Mouse (Mus musculus): Measurements from ENCODE around the gene Kifc3. TPM values are rescaled to one million over a fixed set of nuclear protein-coding genes. Genes with fewer than 3 reads are reported as not detected.

Gene Kifc3
- total and polyA plus RNA-seq, 3 experiments = 0.16 TPM; not detected in 2

DNA sequence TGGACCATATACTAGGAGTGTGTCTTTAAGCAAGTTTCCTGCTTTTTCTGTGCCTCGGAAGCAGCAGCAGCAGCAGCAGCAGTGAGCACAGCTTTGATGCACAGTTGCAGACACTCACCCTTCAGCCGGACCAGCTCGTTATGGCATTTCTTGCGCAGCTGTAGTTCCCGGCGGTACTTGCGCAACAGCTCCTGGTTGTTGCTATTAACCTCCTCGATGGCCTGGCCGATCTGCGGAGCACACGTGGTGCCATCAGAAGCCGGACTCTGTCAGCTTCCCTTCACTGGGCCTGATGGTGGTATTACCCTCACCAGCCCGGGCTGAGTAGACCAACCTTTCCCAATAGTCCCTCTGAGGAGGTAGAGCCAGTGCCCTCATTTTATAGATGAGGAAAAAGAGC lies 95.3 kb downstream of the Kifc3 start:
- ATAC-seq (ENCODE audit: extremely low read depth, insufficient number of reproducible peaks, low FRiP score, poor library complexity, severe bottlenecking) = no peak
- Histone ChIP-seq H3K9me3 (replicated peaks) (no peaks in the 10 kb centered on the region), H3K36me3 (replicated peaks) (no peaks in the 10 kb centered on the region), H3K4me1 (ENCODE audit: insufficient read depth, low read depth, low read length) (no peaks in the 10 kb centered on the region), H3K27me3 (ENCODE audit: insufficient read depth, low read length) (peaks cover 30% of the 10 kb centered on the region), H3K4me3 (ENCODE audit: low read depth, low read length) (no peak overlapping the region)
- no peak for DNase-seq (ENCODE audit: low spot score)
- TF ChIP-seq POLR2AphosphoS5 (IDR thresholded peaks at IDR 0.05; ENCODE audit: insufficient replicate concordance, low read depth, low read length) (no peak), TAL1 (conservative IDR thresholded peaks at IDR 0.05; ENCODE audit: low read depth, low read length) (no peak), CTCF (IDR thresholded peaks at IDR 0.05; ENCODE audit: low read depth, low read length) (no peak), GATA1 (IDR thresholded peaks at IDR 0.05; ENCODE audit: borderline replicate concordance, low read length) (no peak), GATA2 (IDR thresholded peaks at IDR 0.05; ENCODE audit: borderline replicate concordance, low read depth, low read length) (no peak)

DNA sequence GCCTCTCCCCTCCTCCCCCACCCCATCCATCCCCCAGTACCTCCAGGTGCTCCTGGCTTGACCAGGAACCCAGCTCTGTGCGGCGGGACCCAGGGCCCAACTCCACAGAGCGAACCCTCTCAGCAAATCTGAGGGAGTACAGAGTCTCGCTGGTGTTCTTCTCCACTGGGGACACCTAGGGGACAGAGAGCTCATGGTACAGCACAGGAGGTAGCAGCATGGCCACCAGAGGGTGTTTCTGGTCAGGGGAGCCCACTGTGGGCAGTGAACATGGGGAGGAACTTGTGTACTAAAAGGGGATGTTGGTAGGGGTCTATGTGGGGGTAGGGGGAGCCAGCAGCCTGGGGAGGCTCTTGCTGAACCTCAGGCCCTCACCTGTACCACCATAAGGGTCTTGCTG lies 100.6 kb downstream of the Kifc3 start:
- no peak for TF ChIP-seq CTCF (IDR thresholded peaks at IDR 0.05; ENCODE audit: low read depth, low read length)
- no peak for TF ChIP-seq GATA1 (IDR thresholded peaks at IDR 0.05; ENCODE audit: borderline replicate concordance, low read length)
- no peak for TF ChIP-seq TAL1 (conservative IDR thresholded peaks at IDR 0.05; ENCODE audit: low read depth, low read length)
- no peak for TF ChIP-seq POLR2AphosphoS5 (IDR thresholded peaks at IDR 0.05; ENCODE audit: insufficient replicate concordance, low read depth, low read length)
- no peak for DNase-seq (ENCODE audit: low spot score)
- H3K27me3 ChIP-seq (ENCODE audit: insufficient read depth, low read length) = peaks cover 15% of the 10 kb centered on the region; the same call in 1 of the 2 replicates
- H3K9me3 ChIP-seq (replicated peaks) = no peaks in the 10 kb centered on the region
- no peak for ATAC-seq (ENCODE audit: extremely low read depth, insufficient number of reproducible peaks, low FRiP score, poor library complexity, severe bottlenecking)
- H3K4me1 ChIP-seq (ENCODE audit: insufficient read depth, low read depth, low read length) = no peaks in the 10 kb centered on the region
- no peak overlapping the region for H3K4me3 ChIP-seq (ENCODE audit: low read depth, low read length)
- H3K36me3 ChIP-seq (replicated peaks) = peaks cover 26% of the 10 kb centered on the region

GRCm38 (mm10) chr8:95099009-95099408 lies 103.6 kb downstream of the Kifc3 start:
- TF ChIP-seq GATA2 (IDR thresholded peaks at IDR 0.05; ENCODE audit: borderline replicate concordance, low read depth, low read length) (no peak), CTCF (IDR thresholded peaks at IDR 0.05; ENCODE audit: low read depth, low read length) (peak; percentile 81)
- no peaks in the 10 kb centered on the region; the same call in 1 of the 2 replicates for H3K4me1 ChIP-seq (ENCODE audit: insufficient read depth, low read depth, low read length)
- peaks cover 9% of the 10 kb centered on the region; the same call in 1 of the 2 replicates for H3K27me3 ChIP-seq (ENCODE audit: insufficient read depth, low read length)
- no peak overlapping the region for H3K4me3 ChIP-seq (ENCODE audit: low read depth, low read length)
- DNase-seq (ENCODE audit: low spot score) (peak; percentile 66), ATAC-seq (ENCODE audit: extremely low read depth, insufficient number of reproducible peaks, low FRiP score, poor library complexity, severe bottlenecking) (peak; percentile 57)
- H3K36me3 ChIP-seq (replicated peaks) = peaks cover 56% of the 10 kb centered on the region
- no peaks in the 10 kb centered on the region for H3K9me3 ChIP-seq (replicated peaks)

- TF ChIP-seq POLR2AphosphoS5 (IDR thresholded peaks at IDR 0.05; ENCODE audit: insufficient replicate concordance, low read depth, low read length) = no peak
- TF ChIP-seq TAL1 (conservative IDR thresholded peaks at IDR 0.05; ENCODE audit: low read depth, low read length) = no peak
- TF ChIP-seq GATA1 (IDR thresholded peaks at IDR 0.05; ENCODE audit: borderline replicate concordance, low read length) = no peak
- TF ChIP-seq GATA2 (IDR thresholded peaks at IDR 0.05; ENCODE audit: borderline replicate concordance, low read depth, low read length) = no peak
- no peak for TF ChIP-seq CTCF (IDR thresholded peaks at IDR 0.05; ENCODE audit: low read depth, low read length)
- DNase-seq (ENCODE audit: low spot score) (no peak), ATAC-seq (ENCODE audit: extremely low read depth, insufficient number of reproducible peaks, low FRiP score, poor library complexity, severe bottlenecking) (no peak)
- H3K9me3 ChIP-seq (replicated peaks) = no peaks in the 10 kb centered on the region
- no peaks in the 10 kb centered on the region for H3K27me3 ChIP-seq (ENCODE audit: insufficient read depth, low read length)
- peaks cover 99% of the 10 kb centered on the region for H3K36me3 ChIP-seq (replicated peaks)
- no peaks in the 10 kb centered on the region; the same call in 1 of the 2 replicates for H3K4me1 ChIP-seq (ENCODE audit: insufficient read depth, low read depth, low read length)
- no peak overlapping the region for H3K4me3 ChIP-seq (ENCODE audit: low read depth, low read length)
These were observed 109.0 kb downstream of the Kifc3 start for GRCm38 (mm10) chr8:95093574-95093973.

DNA sequence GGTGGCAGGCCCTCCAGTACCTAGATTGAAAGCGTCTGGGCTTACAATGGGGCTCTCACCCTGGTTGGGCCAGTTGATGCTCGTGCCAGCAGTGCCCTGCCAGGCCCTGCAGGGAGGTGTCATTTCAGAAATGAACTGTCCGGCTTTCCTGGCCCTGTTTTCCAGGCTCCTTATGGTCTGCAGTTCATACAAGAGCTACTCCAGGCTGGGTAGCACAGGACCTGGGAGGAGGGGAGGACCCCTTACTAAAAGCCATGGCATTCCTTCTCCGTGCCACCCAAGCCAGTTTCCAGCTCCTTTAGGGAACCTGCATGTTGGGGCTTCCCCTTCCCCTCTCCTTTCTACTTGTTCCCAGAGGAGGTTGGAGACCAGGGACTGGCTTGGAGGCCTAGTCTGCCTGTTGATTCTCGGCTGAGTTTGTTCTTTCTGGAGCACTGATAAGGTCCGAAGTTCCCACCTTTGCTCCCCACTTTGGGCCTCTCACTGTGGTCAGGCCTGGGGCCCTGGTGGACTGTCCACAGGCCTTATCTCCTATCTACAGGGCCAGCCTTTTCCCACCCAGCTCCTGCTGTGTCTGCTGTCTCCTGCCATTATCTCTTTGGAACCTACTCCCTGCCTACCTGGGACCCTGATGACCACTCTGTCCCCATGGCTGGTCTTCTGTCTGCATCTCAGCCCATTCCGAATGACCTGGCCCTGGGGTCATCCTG lies 117.0 kb downstream of the Kifc3 start:
- TF ChIP-seq CTCF (IDR thresholded peaks at IDR 0.05; ENCODE audit: low read depth, low read length) = no peak
- no peak for TF ChIP-seq GATA2 (IDR thresholded peaks at IDR 0.05; ENCODE audit: borderline replicate concordance, low read depth, low read length)
- no peak for TF ChIP-seq POLR2AphosphoS5 (IDR thresholded peaks at IDR 0.05; ENCODE audit: insufficient replicate concordance, low read depth, low read length)
- TF ChIP-seq TAL1 (conservative IDR thresholded peaks at IDR 0.05; ENCODE audit: low read depth, low read length) = no peak
- TF ChIP-seq GATA1 (IDR thresholded peaks at IDR 0.05; ENCODE audit: borderline replicate concordance, low read length) = no peak
- H3K36me3 ChIP-seq (replicated peaks) = peaks cover 76% of the 10 kb centered on the region
- H3K27me3 ChIP-seq (ENCODE audit: insufficient read depth, low read length) = no peaks in the 10 kb centered on the region
- ATAC-seq (ENCODE audit: extremely low read depth, insufficient number of reproducible peaks, low FRiP score, poor library complexity, severe bottlenecking) = no peak
- H3K9me3 ChIP-seq (replicated peaks) = no peaks in the 10 kb centered on the region
- H3K4me1 ChIP-seq (ENCODE audit: insufficient read depth, low read depth, low read length) = peaks cover 34% of the 10 kb centered on the region
- DNase-seq (ENCODE audit: low spot score) = no peak
- no peak overlapping the region for H3K4me3 ChIP-seq (ENCODE audit: low read depth, low read length)

DNA sequence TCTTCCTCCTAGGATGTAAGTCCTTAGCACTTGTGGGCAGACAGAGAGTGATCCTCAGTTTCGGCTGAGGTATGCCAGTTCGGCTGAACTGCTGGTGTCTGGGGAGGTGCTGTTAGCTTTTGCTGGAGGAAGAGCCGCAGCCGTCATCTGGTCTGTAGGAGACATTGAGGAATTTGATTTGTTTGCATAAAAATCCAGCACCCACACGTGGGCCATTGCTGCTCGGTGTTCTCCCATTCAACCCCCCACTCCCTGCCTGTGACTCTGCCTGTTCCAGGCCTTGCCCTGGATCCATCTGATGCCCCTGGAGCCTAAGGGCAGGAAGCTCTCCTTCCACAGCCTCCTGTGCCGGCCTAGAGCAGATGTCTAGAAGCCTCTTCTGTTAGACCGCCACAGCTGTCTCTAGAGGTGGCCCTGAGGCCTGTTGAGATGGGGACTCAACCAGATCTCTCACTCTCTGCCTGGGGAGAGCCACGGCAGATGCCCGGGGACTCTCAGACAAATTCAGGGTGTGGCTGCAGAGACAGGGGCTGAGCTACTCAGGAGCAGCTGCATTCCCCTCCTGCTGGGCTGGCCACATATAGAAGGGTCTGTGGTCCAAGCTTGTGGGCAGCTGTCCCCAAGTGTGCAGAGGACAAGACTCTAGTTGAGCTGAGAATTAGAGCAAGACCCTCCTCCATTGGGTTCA lies 117.7 kb downstream of the Kifc3 start:
- DNase-seq (ENCODE audit: low spot score) = no peak

More for the DNA sequence above, 117.7 kb downstream of the Kifc3 start:
- TF ChIP-seq GATA1 (IDR thresholded peaks at IDR 0.05; ENCODE audit: borderline replicate concordance, low read length) (no peak), GATA2 (IDR thresholded peaks at IDR 0.05; ENCODE audit: borderline replicate concordance, low read depth, low read length) (no peak), POLR2AphosphoS5 (IDR thresholded peaks at IDR 0.05; ENCODE audit: insufficient replicate concordance, low read depth, low read length) (no peak), CTCF (IDR thresholded peaks at IDR 0.05; ENCODE audit: low read depth, low read length) (no peak), TAL1 (conservative IDR thresholded peaks at IDR 0.05; ENCODE audit: low read depth, low read length) (no peak)
- no peaks in the 10 kb centered on the region for H3K9me3 ChIP-seq (replicated peaks)
- no peaks in the 10 kb centered on the region for H3K27me3 ChIP-seq (ENCODE audit: insufficient read depth, low read length)
- H3K4me1 ChIP-seq (ENCODE audit: insufficient read depth, low read depth, low read length) = peaks cover 39% of the 10 kb centered on the region
- peaks cover 69% of the 10 kb centered on the region for H3K36me3 ChIP-seq (replicated peaks)
- no peak for ATAC-seq (ENCODE audit: extremely low read depth, insufficient number of reproducible peaks, low FRiP score, poor library complexity, severe bottlenecking)
- H3K4me3 ChIP-seq (ENCODE audit: low read depth, low read length) = no peak overlapping the region
